Comparison of ENCODE assay signal across 14 mouse cellular contexts in genomic region chr6:52473924-52474323, GRCm38 (mm10).
DNase-seq lines count a peak whose midpoint lies in the region; ATAC-seq and TF ChIP-seq lines count a peak whose summit lies in the region.
"Had no signal": no experiment of that assay in that cellular context is flagged by ENCODE, and none has a peak within 500 bp of the region (broad histone marks: within the 10 kb centered on the region; RNA-seq: fewer than 3 reads in every experiment).

No protein-coding gene starts in this region.

- H3K36me3 ChIP-seq in intestine, embryonic 14.5 days (ENCODE audit: control insufficient read depth, insufficient read depth, low read length), result no peaks in the 10 kb centered on the region
- no peaks in the 10 kb centered on the region for H3K36me3 ChIP-seq in intestine, postnatal 0 days (ENCODE audit: control insufficient read depth, insufficient read depth)
- no peaks in the 10 kb centered on the region for H3K36me3 ChIP-seq in forebrain, embryonic 12.5 days (replicated peaks)
- H3K36me3 ChIP-seq: liver, embryonic 13.5 days had no signal

- H3K9ac ChIP-seq in intestine, embryonic 14.5 days (ENCODE audit: low read length), result no peak overlapping the region
- H3K9ac ChIP-seq in intestine, postnatal 0 days (ENCODE audit: low read depth, low read length), result no peak overlapping the region
- H3K9ac ChIP-seq in forebrain, embryonic 12.5 days, result no peak overlapping the region
- H3K9ac ChIP-seq: liver, embryonic 13.5 days had no signal

- H3K27me3 ChIP-seq in intestine, embryonic 14.5 days (replicated peaks; ENCODE audit: control insufficient read depth, insufficient read depth, low read length), result no peaks in the 10 kb centered on the region
- peaks cover 9% of the 10 kb centered on the region for H3K27me3 ChIP-seq in intestine, postnatal 0 days (replicated peaks; ENCODE audit: control insufficient read depth, insufficient read depth, low read length)
- 0 out of 2 replicates have a peak, but pooled peaks cover 8% of the 10 kb centered on the region for H3K27me3 ChIP-seq in forebrain, embryonic 12.5 days
- H3K27me3 ChIP-seq: liver, embryonic 13.5 days had no signal

- TF ChIP-seq CTCF in intestine, postnatal 0 days (IDR thresholded peaks at IDR 0.05; ENCODE audit: low read depth), result no peak

- no peak for ATAC-seq in intestine, embryonic 14.5 days (replicated peaks; ENCODE audit: low FRiP score, low TSS enrichment, low read depth)
- ATAC-seq in intestine, postnatal 0 days, result no peak
- no peak for ATAC-seq in forebrain, embryonic 12.5 days (ENCODE audit: low FRiP score)
- ATAC-seq: inflammation-experienced regulatory T-cells, adult 6 months had no signal

- H3K9me3 ChIP-seq in intestine, embryonic 14.5 days (ENCODE audit: control insufficient read depth, low read length), result no peaks in the 10 kb centered on the region
- no peaks in the 10 kb centered on the region for H3K9me3 ChIP-seq in intestine, postnatal 0 days (ENCODE audit: control insufficient read depth)
- H3K9me3 ChIP-seq in forebrain, embryonic 12.5 days, result no peaks in the 10 kb centered on the region
- H3K9me3 ChIP-seq: liver, embryonic 13.5 days had no signal

- no peak overlapping the region for H3K4me2 ChIP-seq in intestine, embryonic 14.5 days (ENCODE audit: low read length)
- H3K4me2 ChIP-seq in intestine, postnatal 0 days (replicated peaks; ENCODE audit: low read depth), result no peak overlapping the region
- H3K4me2 ChIP-seq in forebrain, embryonic 12.5 days, result no peak overlapping the region
- H3K4me2 ChIP-seq: liver, embryonic 13.5 days had no signal

- DNase-seq in intestine, embryonic 14.5 days (ENCODE audit: low spot score), result peak; percentile 42
- peak; percentile 2 for DNase-seq in CD4-positive helper T cell, adult 2 months (ENCODE audit: low read depth, low spot score)
- DNase-seq in Muller cell, postnatal 12 days (ENCODE audit: inconsistent ontology term), result peak; percentile 49
- DNase-seq in natural killer cell, adult 2 months (ENCODE audit: low spot score in 2 of 2), result peak; percentile 52 to 79
- DNase-seq in layer of hippocampus, postnatal 10 days (ENCODE audit: low spot score in 2 of 2), result no peak
- DNase-seq: cerebellum, adult 18-20 months; heart, postnatal 36 days; kidney, postnatal 14 days; layer of hippocampus, adult 9-11 months; liver, embryonic 13.5 days; retina, postnatal 1 day had no signal

- WGBS in intestine, embryonic 14.5 days, result 35% methylated on average over 11 of the region's 11 CpGs
- WGBS in intestine, postnatal 0 days, result 32% methylated on average over 11 of the region's 11 CpGs
- 47% methylated on average over 11 of the region's 11 CpGs for WGBS in forebrain, embryonic 12.5 days

- H3K27ac ChIP-seq in intestine, embryonic 14.5 days (ENCODE audit: low read depth), result no peak overlapping the region
- H3K27ac ChIP-seq in intestine, postnatal 0 days (ENCODE audit: low read depth, low read length), result no peak overlapping the region
- H3K27ac ChIP-seq in forebrain, embryonic 12.5 days, result no peak overlapping the region; the same call in 1 of the 2 replicates
- H3K27ac ChIP-seq: liver, embryonic 13.5 days had no signal

- no peak overlapping the region for H3K4me3 ChIP-seq in intestine, embryonic 14.5 days (ENCODE audit: low read depth, low read length)
- H3K4me3 ChIP-seq in intestine, postnatal 0 days (ENCODE audit: low read depth, low read length), result no peak overlapping the region
- H3K4me3 ChIP-seq in forebrain, embryonic 12.5 days (replicated peaks), result no peak overlapping the region
- H3K4me3 ChIP-seq: liver, embryonic 13.5 days had no signal

- peaks cover 7% of the 10 kb centered on the region for H3K4me1 ChIP-seq in intestine, embryonic 14.5 days (replicated peaks; ENCODE audit: control insufficient read depth, insufficient read depth, low read length)
- peaks cover 3% of the 10 kb centered on the region; the same call in 1 of the 2 replicates for H3K4me1 ChIP-seq in intestine, postnatal 0 days (replicated peaks; ENCODE audit: control insufficient read depth, insufficient read depth, low read length)
- peaks cover 11% of the 10 kb centered on the region for H3K4me1 ChIP-seq in forebrain, embryonic 12.5 days

Comparison
In these comparisons a context has a peak if more than half of its experiments do, and no peak if none do; other contexts are left out.
1. DNase-seq: peak in intestine, embryonic 14.5 days (single experiment), CD4-positive helper T cell, adult 2 months (single experiment), Muller cell, postnatal 12 days (single experiment) and natural killer cell, adult 2 months (2 of 2); none in layer of hippocampus, postnatal 10 days (0 of 2).